Mouse (Mus musculus) thymus, adult 2 months (tissue): ENCODE measurements around the gene Prdm9.

Source experiments
- CTCF ChIP-seq: fragments of 200-500 bp; IDR thresholded peaks from 2 replicates; pipeline ENCODE4 v1.5.1; 2012; ENCODE audit warnings: mild to moderate bottlenecking, control low read depth, low read length, moderate library complexity, borderline replicate concordance; ENCODE audit not compliant: control insufficient read depth, poor library complexity, insufficient read depth; ENCODE audit errors: extremely low read depth
- POLR2A ChIP-seq: fragments of 200-500 bp; IDR thresholded peaks from 2 replicates; pipeline ENCODE4 v1.6.1; 2012; ENCODE audit warnings: mild to moderate bottlenecking, low read length, control low read depth, moderate library complexity; ENCODE audit not compliant: control insufficient read depth, poor library complexity, insufficient read depth; ENCODE audit errors: extremely low read depth

GRCm38 (mm10) chr17:15588116-15588515 lies 24.0 kb upstream of the Prdm9 start:
- TF ChIP-seq CTCF (no peak), POLR2A (no peak)
